Mouse (Mus musculus) urinary bladder, postnatal 14 days (tissue): ENCODE measurements around the gene Itpka.
A peak's percentile ranks its signal among the peaks of the same experiment; 100 is the strongest.

Experiments used
- DNase-seq: peaks from one replicate; pipeline ENCODE4 v3.0.0; 2021; ENCODE audit warnings: low spot score

The Itpka gene

DNA sequence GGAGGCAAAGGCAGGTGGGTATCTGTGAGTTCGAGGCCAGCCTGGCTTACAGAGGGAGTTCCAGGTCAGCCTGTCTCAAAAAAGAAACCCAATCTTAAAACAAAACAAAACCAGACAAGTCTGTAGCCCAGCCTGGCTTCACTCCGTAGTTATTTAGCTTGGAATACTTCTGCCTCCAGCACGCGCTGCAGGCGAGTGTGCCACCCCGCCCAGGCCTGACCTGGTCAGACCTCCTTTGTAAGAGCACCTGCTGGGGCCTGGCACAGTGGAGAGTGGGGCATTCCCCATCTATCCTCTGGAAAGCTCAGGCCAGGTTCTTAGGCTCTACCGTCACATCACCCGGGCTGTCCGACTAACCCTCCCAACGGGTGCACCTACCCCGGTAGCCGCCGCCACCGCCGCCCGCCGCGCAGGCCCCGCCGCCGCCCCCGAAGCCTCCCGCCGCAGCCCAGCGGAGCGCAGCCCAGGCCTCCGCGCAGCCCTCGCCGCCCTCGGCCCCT, 15.5 kb downstream of the Itpka start:
- DNase-seq = peak; percentile 7

GRCm38 (mm10) chr2:119758101-119758843, 16.1 kb downstream of the Itpka start:
- DNase-seq = peak; percentile 22

DNA sequence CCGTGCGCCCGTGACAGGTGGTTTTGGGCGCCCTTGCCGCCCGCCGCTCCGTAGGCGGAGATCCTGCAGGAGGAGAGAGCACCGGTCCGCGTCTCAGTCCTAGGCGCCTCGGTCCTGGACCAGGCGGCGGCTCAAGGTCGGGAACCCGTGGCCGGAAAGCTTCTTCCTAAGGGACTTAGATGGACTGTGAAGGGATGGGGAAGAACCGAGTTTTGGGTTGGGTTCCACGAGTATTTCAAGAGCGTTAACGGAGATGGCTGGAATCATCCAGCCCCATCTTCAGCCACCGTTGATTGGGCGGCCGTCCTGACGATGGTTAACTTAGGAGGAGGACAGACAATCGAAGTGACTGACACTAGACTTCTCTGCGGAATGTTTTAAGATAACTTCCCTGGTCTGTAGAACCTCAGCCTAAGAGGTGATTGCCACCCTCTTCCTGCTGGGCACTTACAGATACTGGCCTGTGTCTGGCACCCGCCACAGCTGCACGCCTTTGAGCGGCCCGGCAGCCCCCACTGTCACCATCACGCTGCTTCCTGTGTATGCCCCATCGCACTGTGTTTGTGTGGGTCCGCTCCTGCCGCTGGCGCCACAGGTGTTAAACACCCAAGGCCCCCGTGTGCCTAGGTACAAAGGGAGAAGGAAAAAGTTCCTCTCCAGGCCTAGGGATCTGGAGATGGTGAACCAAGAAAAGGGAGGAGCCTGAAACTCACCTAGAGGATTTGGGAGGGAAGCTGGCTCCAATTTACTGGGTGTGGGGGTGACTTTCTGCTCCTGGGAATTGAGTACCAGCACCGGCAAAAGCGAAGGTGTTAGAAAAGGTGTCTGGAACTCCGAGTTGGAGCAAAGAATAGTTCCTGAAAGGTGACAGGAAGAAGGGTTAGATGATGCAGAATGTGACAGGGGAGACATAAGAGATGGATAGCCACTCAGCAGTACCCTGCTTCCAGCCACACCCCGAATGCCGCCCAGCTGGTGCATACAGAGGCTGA, 17.0 kb downstream of the Itpka start:
- DNase-seq = no peak

DNA sequence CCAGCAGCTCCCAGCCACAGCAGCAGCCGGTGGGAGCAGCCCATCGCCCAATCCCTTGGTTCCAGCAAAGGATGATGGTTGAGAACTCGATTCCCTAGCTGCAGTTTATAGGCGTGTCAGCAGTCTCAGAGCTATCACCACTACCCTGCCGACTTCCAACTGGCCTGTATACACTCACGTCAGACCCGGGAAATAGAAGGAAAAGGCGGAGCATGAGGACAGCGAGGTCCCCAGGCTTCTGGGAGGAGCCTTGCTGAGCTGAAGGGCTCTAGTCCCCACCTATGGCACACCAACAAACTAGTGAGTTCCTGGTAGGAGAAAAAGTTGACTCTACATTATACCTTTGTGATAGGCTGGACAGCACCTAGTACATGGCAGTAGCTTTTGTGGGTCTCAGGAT, 18.1 kb downstream of the Itpka start, which contains the start of gene Ltk:
Ltk (minus strand) TSS at position 181 of the 400 bp plus-strand sequence.
- DNase-seq = no peak

GRCm38 (mm10) chr2:119762276-119762675, 20.1 kb downstream of the Itpka start:
- DNase-seq = no peak

GRCm38 (mm10) chr2:119763924-119764323, 21.8 kb downstream of the Itpka start:
- no peak for DNase-seq

DNA sequence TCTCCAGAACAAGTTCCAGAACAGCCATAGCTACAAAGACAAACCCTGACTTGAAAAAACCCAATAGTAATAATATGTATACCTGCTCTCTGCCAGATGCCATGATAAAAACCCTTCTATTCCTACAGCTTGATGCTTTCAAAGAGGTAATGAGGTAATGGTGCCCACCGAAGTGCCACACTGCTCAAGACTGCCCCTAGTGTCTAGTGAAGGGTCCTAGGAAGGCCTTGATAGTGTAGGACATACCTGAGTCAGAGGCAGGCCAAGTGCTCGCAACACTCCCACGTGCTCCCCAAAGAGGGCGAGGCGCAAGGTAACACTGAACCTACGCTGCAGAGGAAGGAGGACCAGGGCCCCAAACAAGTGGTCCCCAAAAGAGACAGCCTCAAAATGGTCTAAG, 25.1 kb downstream of the Itpka start:
- DNase-seq = no peak

DNA sequence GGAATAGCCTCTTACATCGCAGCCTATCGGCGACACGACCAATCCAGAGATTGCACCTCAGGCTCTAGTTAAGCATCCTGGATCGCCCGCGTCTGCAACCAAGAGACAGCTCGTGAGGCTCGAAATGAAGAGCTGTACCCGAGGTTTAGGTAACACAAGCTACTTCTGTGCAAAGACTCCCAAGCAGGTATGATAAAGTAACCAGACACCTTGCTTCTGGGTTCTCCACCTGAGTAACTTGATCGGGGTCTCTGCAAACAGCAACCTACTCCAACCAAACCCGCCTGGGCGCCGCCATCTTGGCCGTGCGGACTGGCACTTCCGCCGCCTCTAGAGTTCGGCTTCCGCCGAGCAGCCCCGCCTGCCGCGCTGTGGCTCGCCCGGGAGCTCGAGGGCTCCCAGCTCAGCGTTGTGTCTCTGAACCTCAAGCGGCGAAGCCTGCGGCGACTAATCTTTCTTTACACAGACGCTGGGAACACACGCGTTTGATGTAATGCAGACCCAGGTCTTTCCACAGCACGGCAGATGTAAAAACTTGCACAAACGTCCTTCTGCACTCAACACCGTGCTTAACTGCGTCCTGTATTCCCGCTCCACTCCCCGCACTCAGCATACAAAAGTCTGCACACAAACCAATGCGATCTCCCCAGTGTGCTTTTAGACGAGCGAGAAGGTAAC, 45.2 kb downstream of the Itpka start, which contains the start of gene Rpap1:
Rpap1 (minus strand) TSS at position 332 of the 678 bp plus-strand sequence.
- peak; percentile 80 for DNase-seq

DNA sequence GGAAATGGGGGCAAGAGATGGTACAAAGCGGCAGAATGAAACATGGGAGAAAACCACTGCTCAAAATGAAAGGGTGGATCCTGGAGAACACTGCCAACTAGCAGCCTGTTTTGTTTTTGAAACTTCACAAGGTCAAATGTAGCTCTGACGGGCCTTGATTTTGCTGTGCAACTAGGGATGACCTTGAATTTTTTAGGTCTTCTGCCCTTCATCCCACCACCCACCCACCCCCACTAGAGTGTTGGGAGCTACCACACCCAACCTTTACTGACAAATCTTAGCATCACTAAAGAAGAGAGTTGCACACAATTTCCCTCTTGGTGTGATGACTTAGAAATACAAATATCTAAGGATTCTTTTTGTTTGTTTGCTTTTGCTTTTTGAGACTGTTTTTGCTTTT, 47.9 kb downstream of the Itpka start:
- DNase-seq = no peak

DNA sequence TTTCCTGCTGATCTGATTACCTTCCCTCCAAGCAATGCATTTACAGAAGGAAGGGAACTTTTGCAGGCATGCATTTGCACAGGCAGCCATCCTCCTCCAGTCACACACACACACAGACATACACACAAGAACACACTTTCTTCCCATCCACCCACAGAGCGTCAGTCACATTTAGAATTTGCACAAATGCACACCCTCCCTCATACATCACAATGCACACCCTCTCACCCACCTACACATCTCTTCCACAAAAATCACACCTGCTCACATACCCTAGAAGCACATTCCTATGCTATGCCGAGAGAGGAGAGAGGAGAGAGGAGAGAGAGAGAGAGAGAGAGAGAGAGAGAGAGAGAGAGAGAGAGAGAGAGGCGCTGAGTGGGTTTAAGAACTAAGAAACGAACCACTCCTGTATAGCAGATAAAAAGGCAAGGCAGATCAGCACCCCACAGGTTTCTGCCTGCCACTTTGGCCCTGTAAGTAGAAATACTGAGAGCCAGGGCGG, 55.2 kb downstream of the Itpka start, which contains the start of gene Tyro3:
Tyro3 (plus strand) TSS at position 455 of the 505 bp plus-strand sequence.
- DNase-seq = no peak

DNA sequence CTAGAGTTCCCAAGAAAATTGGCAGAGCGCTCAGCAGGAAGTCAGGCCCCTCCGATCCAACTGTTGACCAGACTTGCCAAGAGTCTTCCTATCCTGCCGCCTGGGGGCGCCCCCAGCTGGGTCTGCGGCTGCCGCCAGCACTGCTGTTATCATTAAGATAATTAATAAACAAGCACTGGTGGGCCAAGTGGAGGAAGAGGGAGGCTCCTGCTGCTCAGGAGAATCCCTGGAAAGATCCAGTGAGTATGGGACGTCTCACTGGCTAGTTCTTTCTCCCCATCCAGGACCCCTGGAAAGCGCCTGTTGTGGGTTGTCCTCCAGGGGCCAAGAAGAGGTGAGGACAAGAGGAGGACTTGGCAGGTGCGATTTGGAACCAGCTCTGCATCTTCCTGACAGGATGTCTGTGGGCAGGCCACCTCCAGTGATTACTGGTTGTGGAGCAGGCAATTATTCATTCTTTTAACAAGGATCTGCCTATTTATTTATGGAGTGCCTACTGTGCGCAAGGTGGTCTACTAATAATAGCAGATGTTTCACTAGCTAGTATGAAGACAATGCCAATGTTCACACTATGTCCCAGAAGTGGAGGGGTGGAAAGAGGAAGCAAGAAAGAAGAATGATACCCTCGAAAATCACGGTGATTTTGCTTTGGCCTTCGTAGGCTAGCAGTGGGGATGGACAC, 56.2 kb downstream of the Itpka start:
- peak; percentile 80 for DNase-seq

- peak; percentile 44 for DNase-seq
These were observed 57.2 kb downstream of the Itpka start for GRCm38 (mm10) chr2:119799181-119799960.

DNA sequence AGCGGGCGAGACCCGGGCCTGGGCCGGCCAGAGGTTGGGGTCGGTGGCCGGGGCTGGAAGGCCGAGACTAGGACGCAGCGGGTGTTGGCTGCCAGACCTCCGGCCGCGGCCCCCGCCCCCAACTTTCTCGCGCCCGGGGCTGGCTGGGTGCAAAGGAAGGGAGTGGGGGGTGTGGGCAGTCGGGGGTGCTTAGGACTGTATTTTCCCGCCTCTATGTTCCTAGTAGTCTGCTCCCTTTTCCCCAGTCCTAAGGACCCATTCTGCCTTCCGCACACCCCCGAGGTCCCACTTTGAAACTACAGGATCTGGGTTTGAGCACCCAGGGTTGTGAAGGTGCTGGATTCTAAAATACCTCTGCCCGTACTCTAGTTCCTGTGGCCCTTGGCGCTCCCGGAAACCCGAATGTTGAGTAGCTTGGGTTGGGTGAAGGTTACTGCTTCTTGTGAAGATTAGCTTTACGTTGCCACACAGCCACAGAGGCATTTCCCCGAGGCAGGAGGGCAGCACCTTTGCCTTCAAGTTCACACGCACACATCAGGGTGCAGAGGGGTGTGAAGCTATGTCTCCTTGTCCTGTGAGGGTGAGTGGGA, 57.9 kb downstream of the Itpka start:
- DNase-seq = peak; percentile 33
